Mouse (Mus musculus) liver, postnatal 0 days (tissue): Measurements from ENCODE around the gene Dlg4. TPM values are rescaled to one million over a fixed set of nuclear protein-coding genes. Genes with fewer than 3 reads are reported as not detected.
A peak's percentile ranks its signal among the peaks of the same experiment; 100 is the strongest.

Experiments
- ATAC-seq: fragments of 200-750 bp; cut with Nextera tagmentation; 2 replicates; pipeline ENCODE4 v1.8.0; 2017; ENCODE audit warnings: mild to moderate bottlenecking, moderate library complexity
- DNase-seq: peaks from one replicate; pipeline ENCODE4 v3.0.0-alpha.2; 2016
- H3K27ac ChIP-seq: fragments of 300-500 bp; sonication (generic); 2 replicates; pipeline ENCODE4 v1.5.1; 2014; ENCODE audit warnings: antibody characterized with exemption, moderate library complexity, mild to moderate bottlenecking, low read depth
- H3K27me3 ChIP-seq: fragments of 300-500 bp; sonication (generic); 2 replicates; pipeline ENCODE4 v1.6.1; 2014; ENCODE audit warnings: low read length, control low read depth, mixed read lengths; ENCODE audit not compliant: insufficient read depth
- H3K36me3 ChIP-seq: fragments of 300-500 bp; sonication (generic); replicated peaks from 2 replicates; pipeline ENCODE4 v1.6.1; 2014; ENCODE audit warnings: mild to moderate bottlenecking, control low read depth, low read length, moderate library complexity, mixed read lengths; ENCODE audit not compliant: insufficient read depth
- H3K4me1 ChIP-seq: fragments of 300-500 bp; sonication (generic); 2 replicates; pipeline ENCODE4 v1.6.1; 2014; ENCODE audit warnings: antibody characterized with exemption, mild to moderate bottlenecking, control low read depth; ENCODE audit not compliant: insufficient read depth
- H3K4me2 ChIP-seq: fragments of 300-500 bp; sonication (generic); 2 replicates; pipeline ENCODE4 v1.6.1; 2014; ENCODE audit warnings: low read depth, mild to moderate bottlenecking, low read length, moderate library complexity, mixed read lengths
- H3K4me3 ChIP-seq: fragments of 300-500 bp; sonication (generic); 2 replicates; pipeline ENCODE4 v1.5.1; 2014; ENCODE audit warnings: low read depth, low read length
- H3K9ac ChIP-seq: fragments of 300-500 bp; sonication (generic); replicated peaks from 2 replicates; pipeline ENCODE4 v1.6.1; 2014; ENCODE audit warnings: mild to moderate bottlenecking, moderate library complexity
- H3K9me3 ChIP-seq: fragments of 300-500 bp; sonication (generic); 2 replicates; pipeline ENCODE4 v1.6.1; 2016; ENCODE audit warnings: mild to moderate bottlenecking, control low read depth, low read length, mixed read lengths
- CTCF ChIP-seq: sonication (generic); IDR thresholded peaks from 2 replicates; pipeline ENCODE4 v1.5.1; 2016; ENCODE audit warnings: antibody characterized with exemption, low read depth
- EP300 ChIP-seq: IDR thresholded peaks from 2 replicates; pipeline ENCODE4 v1.6.1; 2016; ENCODE audit warnings: antibody characterized with exemption, low read depth, mild to moderate bottlenecking
- WGBS: fragments of 180-500 bp; shearing (Covaris S2); extraction: QIAGEN DNeasy Blood & Tissue Kit; methylation state at CpG from one replicate; pipeline ENCODE4 v1.1.7; 2014; ENCODE audit not compliant: insufficient replicate concordance; 5-methylcytosine and 5-hydroxymethylcytosine counted together
- polyA plus RNA-seq: library from polyadenylated mRNA; unstranded; fragments of >200 nt; fragmentation: Nextera tagmentation; extraction: Ambion mirVana; gene quantifications from 2 replicates; pipeline ENCODE4 v1.2.1, GENCODE M21; 2015

Gene Dlg4
- polyA plus RNA-seq, 1 experiment from 2014 or later: 0.61 TPM

DNA sequence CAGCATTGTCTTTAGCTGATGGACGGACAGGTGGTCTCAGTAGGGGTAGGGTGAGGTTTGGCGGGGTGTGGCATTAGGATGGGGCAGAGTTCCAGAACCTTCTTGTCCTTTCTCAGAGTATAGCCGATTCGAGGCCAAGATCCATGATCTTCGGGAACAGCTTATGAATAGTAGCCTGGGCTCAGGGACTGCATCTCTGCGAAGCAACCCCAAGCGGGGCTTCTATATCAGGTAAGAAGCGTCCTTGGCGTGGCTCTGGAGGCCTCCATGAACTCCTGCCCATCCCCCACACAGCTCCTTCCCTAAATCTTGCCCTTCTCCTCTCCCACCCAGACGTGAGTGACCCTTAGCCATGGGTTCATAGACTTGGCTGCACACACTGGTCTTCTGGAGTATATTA lies 22.9 kb downstream of the Dlg4 start:
- Histone ChIP-seq H3K36me3 (no peaks in the 10 kb centered on the region), H3K4me1 (no peaks in the 10 kb centered on the region), H3K4me2 (no peak overlapping the region), H3K9me3 (no peaks in the 10 kb centered on the region), H3K4me3 (no peak overlapping the region), H3K27me3 (no peaks in the 10 kb centered on the region), H3K9ac (no peak overlapping the region), H3K27ac (no peak overlapping the region)
- no peak for DNase-seq
- 86% methylated on average over 10 of the region's 10 CpGs for WGBS
- ATAC-seq: no peak
- TF ChIP-seq EP300 (no peak), CTCF (no peak)

DNA sequence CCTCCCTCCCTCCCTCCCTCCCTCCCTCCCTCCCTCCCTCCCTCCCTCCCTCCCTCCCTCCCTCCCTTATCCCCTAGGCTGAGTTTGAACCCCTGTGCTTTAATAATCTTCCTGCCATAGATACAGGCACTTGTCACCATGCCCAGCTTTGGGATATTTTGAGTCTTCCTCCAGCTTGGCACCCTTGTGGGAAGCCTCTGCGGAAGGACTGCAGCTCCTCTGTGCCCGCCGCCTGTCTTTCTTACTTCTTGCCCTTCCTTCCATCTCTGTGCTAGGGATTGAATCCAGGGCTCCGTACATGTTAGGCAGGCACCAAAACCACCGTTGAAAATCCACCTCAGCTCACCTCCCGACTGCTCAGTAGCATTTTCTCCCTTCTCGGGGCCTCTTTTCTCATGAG lies 23.4 kb downstream of the Dlg4 start:
- no peak for TF ChIP-seq CTCF
- Histone ChIP-seq H3K4me3 (no peak overlapping the region), H3K27me3 (no peaks in the 10 kb centered on the region), H3K4me2 (no peak overlapping the region), H3K36me3 (no peaks in the 10 kb centered on the region), H3K27ac (no peak overlapping the region), H3K9ac (no peak overlapping the region), H3K9me3 (no peaks in the 10 kb centered on the region), H3K4me1 (no peaks in the 10 kb centered on the region)
- 64% methylated on average over 7 of the region's 7 CpGs for WGBS
- DNase-seq (no peak), ATAC-seq (no peak)

- Histone ChIP-seq H3K27me3 (no peaks in the 10 kb centered on the region), H3K9ac (no peak overlapping the region), H3K4me1 (no peaks in the 10 kb centered on the region), H3K4me2 (no peak overlapping the region), H3K9me3 (no peaks in the 10 kb centered on the region), H3K4me3 (no peak overlapping the region), H3K27ac (no peak overlapping the region), H3K36me3 (no peaks in the 10 kb centered on the region)
- ATAC-seq: no peak
- no peak for DNase-seq
- no peak for TF ChIP-seq EP300
- TF ChIP-seq CTCF: no peak
- WGBS: 87% methylated on average over 23 of the region's 23 CpGs
Observed at GRCm38 (mm10) chr11:70042309-70043085, 25.8 kb downstream of the Dlg4 start.

GRCm38 (mm10) chr11:70043665-70044064 lies 26.9 kb downstream of the Dlg4 start:
- Histone ChIP-seq H3K9me3 (no peaks in the 10 kb centered on the region), H3K4me2 (no peak overlapping the region), H3K9ac (no peak overlapping the region), H3K36me3 (no peaks in the 10 kb centered on the region), H3K4me3 (no peak overlapping the region), H3K4me1 (no peaks in the 10 kb centered on the region), H3K27ac (no peak overlapping the region), H3K27me3 (no peaks in the 10 kb centered on the region)
- TF ChIP-seq EP300 (no peak), CTCF (no peak)
- WGBS: 86% methylated on average over 7 of the region's 7 CpGs
- ATAC-seq: no peak
- DNase-seq: no peak

GRCm38 (mm10) chr11:70045435-70045834 lies 28.7 kb downstream of the Dlg4 start:
- H3K27ac ChIP-seq: no peak overlapping the region
- no peak overlapping the region for H3K9ac ChIP-seq
- no peak for TF ChIP-seq CTCF
- no peak for TF ChIP-seq EP300
- no peaks in the 10 kb centered on the region for H3K27me3 ChIP-seq
- no peak overlapping the region for H3K4me2 ChIP-seq
- H3K4me1 ChIP-seq: no peaks in the 10 kb centered on the region
- WGBS: 73% methylated on average over 9 of the region's 9 CpGs
- no peaks in the 10 kb centered on the region for H3K9me3 ChIP-seq
- no peak overlapping the region for H3K4me3 ChIP-seq
- no peak for DNase-seq
- no peak for ATAC-seq
- H3K36me3 ChIP-seq: no peaks in the 10 kb centered on the region

GRCm38 (mm10) chr11:70049366-70049765 lies 32.6 kb downstream of the Dlg4 start:
- Histone ChIP-seq H3K27ac (no peak overlapping the region), H3K4me2 (no peak overlapping the region), H3K27me3 (no peaks in the 10 kb centered on the region), H3K9me3 (no peaks in the 10 kb centered on the region), H3K9ac (no peak overlapping the region), H3K36me3 (no peaks in the 10 kb centered on the region), H3K4me3 (no peak overlapping the region), H3K4me1 (no peaks in the 10 kb centered on the region)
- no peak for ATAC-seq
- TF ChIP-seq EP300 (no peak), CTCF (no peak)
- DNase-seq: no peak
- 68% methylated on average over 6 of the region's 6 CpGs for WGBS

- Histone ChIP-seq H3K4me2 (no peak overlapping the region), H3K36me3 (no peaks in the 10 kb centered on the region), H3K27me3 (no peaks in the 10 kb centered on the region), H3K9ac (no peak overlapping the region), H3K27ac (no peak overlapping the region), H3K9me3 (no peaks in the 10 kb centered on the region), H3K4me3 (no peak overlapping the region), H3K4me1 (no peaks in the 10 kb centered on the region)
- WGBS: 63% methylated on average over 10 of the region's 10 CpGs
- DNase-seq: no peak
- peak; percentile 56 for TF ChIP-seq CTCF
- no peak for TF ChIP-seq EP300
- ATAC-seq: no peak
Observed at GRCm38 (mm10) chr11:70049816-70050215, 33.1 kb downstream of the Dlg4 start.
